Mouse (Mus musculus) C2C12 (cell line): Measurements from ENCODE around the gene Lrrc51. TPM values are rescaled to one million over a fixed set of nuclear protein-coding genes. Genes with fewer than 3 reads are reported as not detected.

Source experiments
- H3K27me3 ChIP-seq: one replicate; pipeline ENCODE4 v1.6.1; 2011; ENCODE audit not compliant: control insufficient read depth, insufficient read depth, insufficient read length
- H3K36me3 ChIP-seq: one replicate; pipeline ENCODE4 v1.6.1; 2011; ENCODE audit not compliant: control insufficient read depth, insufficient read depth
- H3K4me3 ChIP-seq: one replicate; pipeline ENCODE4 v1.5.1; 2011; ENCODE audit warnings: mild to moderate bottlenecking, control low read depth; ENCODE audit not compliant: poor library complexity, insufficient read depth, severe bottlenecking
- H3K79me2 ChIP-seq: one replicate; pipeline ENCODE4 v1.6.1; 2011; ENCODE audit not compliant: control insufficient read depth, insufficient read depth
- H3K79me3 ChIP-seq: one replicate; pipeline ENCODE4 v1.6.1; 2011; ENCODE audit warnings: low read depth, control low read depth
- H3ac ChIP-seq: one replicate; pipeline ENCODE3; 2011; ENCODE audit warnings: low read depth; ENCODE audit not compliant: control insufficient read depth, insufficient read length
- CEBPB ChIP-seq: IDR thresholded peaks from one replicate; pipeline ENCODE4 v1.6.1; 2011; ENCODE audit warnings: low read depth, mild to moderate bottlenecking, control low read depth, moderate library complexity
- CTCF ChIP-seq: IDR thresholded peaks from one replicate; pipeline ENCODE4 v1.5.1; 2011; ENCODE audit not compliant: control insufficient read depth, insufficient read depth, insufficient read length
- FOSL1 ChIP-seq: IDR thresholded peaks from one replicate; pipeline ENCODE4 v1.8.0; 2011; ENCODE audit warnings: mild to moderate bottlenecking, low read length; ENCODE audit not compliant: poor library complexity, insufficient read depth, severe bottlenecking
- MAX ChIP-seq: IDR thresholded peaks from one replicate; pipeline ENCODE4 v1.6.1; 2011; ENCODE audit warnings: mild to moderate bottlenecking, control low read depth
- MYOD1 ChIP-seq: IDR thresholded peaks from one replicate; pipeline ENCODE4 v1.6.1; 2011; ENCODE audit warnings: low read depth; ENCODE audit not compliant: control insufficient read depth, insufficient read length
- MYOG ChIP-seq: IDR thresholded peaks from one replicate; pipeline ENCODE4 v1.6.1; 2011; ENCODE audit not compliant: control insufficient read depth, insufficient read length; ENCODE audit errors: extremely low read depth
- USF1 ChIP-seq: IDR thresholded peaks from one replicate; pipeline ENCODE4 v1.6.1; 2011; ENCODE audit warnings: low read depth, mild to moderate bottlenecking, control low read depth, moderate library complexity
- polyA plus RNA-seq: library from polyadenylated mRNA; unstranded; fragments of >200 nt; fragmentation: generic; extraction: Trizol; gene quantifications from one replicate; pipeline ENCODE4 v1.2.1, GENCODE M21; 2012; ENCODE audit warnings: missing spikeins

Gene Lrrc51
- polyA plus RNA-seq, 1 experiment: 1.7 TPM

- no peak overlapping the region for H3ac ChIP-seq
- peaks cover 69% of the 10 kb centered on the region for H3K79me3 ChIP-seq
- no peaks in the 10 kb centered on the region for H3K27me3 ChIP-seq
- peaks cover 82% of the 10 kb centered on the region for H3K79me2 ChIP-seq
- no peak for TF ChIP-seq CEBPB
- no peak for TF ChIP-seq MAX
- TF ChIP-seq MYOG: no peak
- no peak for TF ChIP-seq FOSL1
- TF ChIP-seq MYOD1: no peak
- TF ChIP-seq USF1: no peak
- TF ChIP-seq CTCF: no peak
- no peaks in the 10 kb centered on the region for H3K36me3 ChIP-seq
- no peak overlapping the region for H3K4me3 ChIP-seq
Observed at GRCm38 (mm10) chr7:101938348-101938747, 4.7 kb upstream of the Lrrc51 start.

- H3K36me3 ChIP-seq: no peaks in the 10 kb centered on the region
- no peak overlapping the region for H3ac ChIP-seq
- TF ChIP-seq MYOD1 (no peak), USF1 (no peak), MYOG (no peak), CEBPB (no peak), CTCF (no peak), MAX (no peak), FOSL1 (no peak)
- peaks cover 69% of the 10 kb centered on the region for H3K79me3 ChIP-seq
- H3K4me3 ChIP-seq: no peak overlapping the region
- no peaks in the 10 kb centered on the region for H3K27me3 ChIP-seq
- H3K79me2 ChIP-seq: peaks cover 82% of the 10 kb centered on the region
Observed at GRCm38 (mm10) chr7:101937569-101937968, 3.9 kb upstream of the Lrrc51 start.

- no peaks in the 10 kb centered on the region for H3K27me3 ChIP-seq
- H3ac ChIP-seq: no peak overlapping the region
- H3K79me3 ChIP-seq: peaks cover 68% of the 10 kb centered on the region
- TF ChIP-seq MYOG (no peak), FOSL1 (no peak), CEBPB (no peak)
- H3K36me3 ChIP-seq: no peaks in the 10 kb centered on the region
- no peak overlapping the region for H3K4me3 ChIP-seq
- H3K79me2 ChIP-seq: peaks cover 78% of the 10 kb centered on the region
Observed at GRCm38 (mm10) chr7:101936996-101937395, 3.3 kb upstream of the Lrrc51 start.

GRCm38 (mm10) chr7:101935957-101936356 lies 2.3 kb upstream of the Lrrc51 start:
- TF ChIP-seq MYOD1: no peak
- no peak for TF ChIP-seq CTCF
- TF ChIP-seq MYOG: no peak
- no peak for TF ChIP-seq MAX
- TF ChIP-seq FOSL1: no peak
- Histone ChIP-seq H3K36me3 (no peaks in the 10 kb centered on the region), H3ac (no peak overlapping the region), H3K79me2 (peaks cover 67% of the 10 kb centered on the region), H3K4me3 (no peak overlapping the region), H3K27me3 (no peaks in the 10 kb centered on the region), H3K79me3 (peaks cover 61% of the 10 kb centered on the region)

GRCm38 (mm10) chr7:101933300-101933699 lies 395 bp downstream of the Lrrc51 start:
- Histone ChIP-seq H3K79me2 (peaks cover 44% of the 10 kb centered on the region), H3K27me3 (no peaks in the 10 kb centered on the region), H3K4me3 (peak overlapping the region; percentile 43), H3ac (peak overlapping the region; percentile 53), H3K36me3 (no peaks in the 10 kb centered on the region), H3K79me3 (peaks cover 42% of the 10 kb centered on the region)
- TF ChIP-seq MAX: no peak
- no peak for TF ChIP-seq CTCF
- no peak for TF ChIP-seq USF1
- no peak for TF ChIP-seq MYOG
- TF ChIP-seq MYOD1: no peak

GRCm38 (mm10) chr7:101932551-101932950 lies 1.1 kb downstream of the Lrrc51 start:
- no peak overlapping the region for H3K4me3 ChIP-seq
- H3K27me3 ChIP-seq: no peaks in the 10 kb centered on the region
- TF ChIP-seq MAX (no peak), CTCF (no peak), FOSL1 (no peak), MYOG (no peak), CEBPB (no peak), MYOD1 (no peak), USF1 (no peak)
- H3K79me2 ChIP-seq: peaks cover 36% of the 10 kb centered on the region
- no peaks in the 10 kb centered on the region for H3K36me3 ChIP-seq
- H3K79me3 ChIP-seq: peaks cover 36% of the 10 kb centered on the region
- no peak overlapping the region for H3ac ChIP-seq
